Mouse (Mus musculus) spleen, adult 2 months (tissue): ENCODE results near the gene Tmem141. TPM values are rescaled to one million over a fixed set of nuclear protein-coding genes. Genes with fewer than 3 reads are reported as not detected.

Experiments used
- DNase-seq, 2 experiments: peaks; one replicate each; pipeline versions ENCODE4 v3.0.0 to v3.0.0-alpha.2; 2012 to 2021; ENCODE audit warnings: low spot score in 2 of 2, low read depth in 1 of 2
- H3K27ac ChIP-seq: fragments of 200-500 bp; 2 replicates; pipeline ENCODE4 v1.5.1; 2012; ENCODE audit warnings: low read length, inconsistent platforms; ENCODE audit not compliant: insufficient read depth
- H3K27me3 ChIP-seq: fragments of 200-500 bp; 2 replicates; pipeline ENCODE4 v1.6.1; 2012; ENCODE audit warnings: mild to moderate bottlenecking, moderate library complexity, low read length, inconsistent platforms; ENCODE audit not compliant: control insufficient read depth, insufficient read depth
- H3K36me3 ChIP-seq: fragments of 200-500 bp; 2 replicates; pipeline ENCODE4 v1.6.1; 2012; ENCODE audit warnings: mild to moderate bottlenecking, low read length, inconsistent platforms; ENCODE audit not compliant: control insufficient read depth, insufficient read depth
- H3K4me1 ChIP-seq: fragments of 200-500 bp; 2 replicates; pipeline ENCODE4 v1.6.1; 2011; ENCODE audit warnings: inconsistent platforms; ENCODE audit not compliant: control insufficient read depth, insufficient read depth, insufficient read length
- H3K4me3 ChIP-seq: fragments of 200-500 bp; 2 replicates; pipeline ENCODE4 v1.5.1; 2011; ENCODE audit warnings: mild to moderate bottlenecking, inconsistent platforms; ENCODE audit not compliant: insufficient read depth, insufficient read length; ENCODE audit errors: extremely low read depth
- CTCF ChIP-seq: fragments of 200-500 bp; IDR thresholded peaks from 2 replicates; pipeline ENCODE4 v1.5.1; 2011; ENCODE audit warnings: mild to moderate bottlenecking, inconsistent platforms; ENCODE audit not compliant: insufficient read depth, insufficient read length, insufficient replicate concordance; ENCODE audit errors: extremely low read depth
- POLR2A ChIP-seq: fragments of 200-500 bp; IDR thresholded peaks from 2 replicates; pipeline ENCODE4 v1.6.1; 2011; ENCODE audit warnings: low read depth, low read length, inconsistent platforms
- WGBS: fragments of 180-500 bp; shearing (Covaris S2); methylation state at CpG from one replicate; pipeline ENCODE4 v1.1.7; 2018; 5-methylcytosine and 5-hydroxymethylcytosine counted together
- polyA plus RNA-seq: library from polyadenylated mRNA; depleted of rRNA; stranded (reverse); fragments of >200 nt; gene quantifications from 2 replicates; pipeline ENCODE4 v1.2.3, GENCODE M21; 2012

The Tmem141 gene
- polyA plus RNA-seq, 1 experiment: 16.8 TPM

DNA sequence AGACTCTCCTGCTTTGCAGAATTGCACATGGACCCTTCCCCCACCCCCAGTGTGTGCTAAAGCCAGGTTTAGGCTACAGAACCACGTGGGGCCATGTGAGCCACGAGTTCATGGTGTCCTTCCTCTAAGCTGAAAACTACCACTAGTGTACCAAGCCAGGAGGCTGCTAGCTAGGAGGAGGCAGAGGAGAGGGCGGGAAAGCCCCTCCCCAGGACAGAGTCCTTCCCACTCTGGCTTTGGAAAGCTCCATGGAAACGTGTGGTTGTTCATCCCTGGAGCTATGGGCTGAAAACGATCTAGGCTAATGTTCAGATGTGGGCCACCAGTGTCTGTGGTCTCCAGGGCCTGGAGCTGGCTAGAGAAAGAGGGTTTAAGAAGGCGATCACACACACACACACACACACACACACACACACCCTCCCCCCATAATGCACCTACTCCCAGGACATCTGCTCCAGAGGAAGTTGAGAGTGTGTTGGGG lies 41.1 kb downstream of the Tmem141 start:
- TF ChIP-seq POLR2A: no peak
- TF ChIP-seq CTCF: no peak
- no peak overlapping the region for H3K27ac ChIP-seq
- no peak overlapping the region for H3K4me3 ChIP-seq
- peaks cover 34% of the 10 kb centered on the region for H3K4me1 ChIP-seq
- H3K36me3 ChIP-seq: peaks cover 9% of the 10 kb centered on the region
- DNase-seq: no peak
- 42% methylated on average over 6 of the region's 6 CpGs for WGBS
- H3K27me3 ChIP-seq: peaks cover 25% of the 10 kb centered on the region

DNA sequence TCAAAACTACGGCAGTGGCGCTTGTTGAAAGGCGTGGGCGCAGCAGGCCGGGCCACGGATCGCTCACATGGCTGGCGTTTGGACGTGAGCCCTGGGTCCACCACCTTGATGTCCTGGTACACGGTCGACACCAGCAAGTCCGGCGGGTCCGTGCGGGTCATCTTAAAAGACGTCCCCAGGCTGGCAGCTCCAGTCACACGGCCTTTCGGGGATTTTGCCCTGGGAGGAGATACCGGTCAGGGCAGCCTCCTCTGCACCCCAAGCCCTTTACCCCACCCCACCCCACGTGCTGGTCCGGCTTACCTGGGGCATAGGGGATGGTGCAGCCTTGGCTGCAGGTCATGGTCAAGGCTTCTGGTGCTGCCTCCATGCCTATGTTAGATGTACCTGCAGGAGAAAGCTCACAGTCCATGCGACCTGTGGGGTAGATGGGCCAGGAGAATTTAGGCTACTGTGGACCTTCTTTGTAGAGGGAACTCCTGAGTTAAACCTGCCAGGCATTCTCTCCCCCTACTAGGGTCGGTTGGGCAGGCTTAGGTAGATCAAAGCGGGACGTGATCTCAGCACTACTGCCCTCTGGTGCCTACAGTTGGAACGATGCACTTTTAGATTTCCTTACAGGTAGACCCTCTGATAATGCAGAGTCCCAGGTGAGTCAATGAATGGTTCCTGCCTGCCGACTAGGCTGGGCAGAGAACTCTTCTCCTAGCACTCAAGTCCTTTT lies 41.9 kb downstream of the Tmem141 start:
- TF ChIP-seq CTCF (peak; percentile 34; the same call in 1 of the 2 replicates), POLR2A (no peak)
- Histone ChIP-seq H3K36me3 (peaks cover 7% of the 10 kb centered on the region), H3K27ac (no peak overlapping the region), H3K4me3 (no peak overlapping the region), H3K27me3 (peaks cover 25% of the 10 kb centered on the region), H3K4me1 (peaks cover 38% of the 10 kb centered on the region)
- 8% methylated on average over 27 of the region's 27 CpGs for WGBS
- peak; percentile 57 to 68 for DNase-seq

DNA sequence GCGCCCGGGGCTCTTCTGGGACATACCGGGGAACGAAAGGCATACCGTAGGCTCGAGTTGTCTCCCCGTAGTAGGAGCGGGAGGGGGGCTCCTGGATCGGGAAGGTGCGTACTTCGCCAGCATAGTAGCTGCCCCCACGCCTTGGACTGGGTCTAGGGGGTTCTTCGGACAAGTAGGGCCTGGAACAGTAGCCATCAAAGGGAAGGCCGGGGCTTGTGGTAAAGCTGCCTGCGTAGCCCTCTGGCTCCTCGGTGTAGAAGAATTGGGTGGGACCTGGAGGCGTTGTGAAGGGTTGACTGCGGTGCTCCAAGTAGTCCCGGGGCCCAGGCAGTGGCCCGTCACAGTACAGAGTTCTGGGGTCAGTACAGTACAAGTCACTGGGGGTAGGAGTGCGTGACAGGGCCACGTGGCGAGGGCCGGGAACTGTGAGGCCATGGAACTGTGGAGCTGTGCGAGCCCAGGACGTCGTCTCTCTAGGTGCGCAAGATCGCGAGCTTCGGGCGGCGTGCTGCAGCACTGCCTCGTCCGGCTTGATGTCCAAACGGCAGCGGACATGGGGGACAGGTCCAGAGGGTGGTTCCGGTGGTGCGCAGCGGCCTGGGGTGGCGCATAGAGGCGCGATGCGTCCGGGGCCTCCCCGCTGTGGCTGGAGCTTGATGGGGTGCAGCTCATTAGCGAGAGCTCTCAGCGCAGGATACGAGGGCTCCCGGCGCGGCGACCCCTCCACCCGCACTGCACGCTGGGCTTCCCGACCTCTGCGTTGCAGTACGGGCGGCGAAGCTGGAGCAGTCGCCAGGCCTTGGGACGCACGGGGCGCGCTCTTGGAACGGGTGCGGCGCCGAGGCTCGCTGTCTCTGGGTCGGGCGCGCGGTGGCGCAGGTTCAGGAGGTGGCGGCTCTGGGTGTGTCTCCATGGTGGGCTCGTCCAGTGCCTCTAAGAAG lies 42.7 kb downstream of the Tmem141 start:
- H3K4me1 ChIP-seq: peaks cover 41% of the 10 kb centered on the region
- 10% methylated on average over 77 of the region's 77 CpGs for WGBS
- no peak overlapping the region for H3K27ac ChIP-seq
- TF ChIP-seq POLR2A: no peak
- TF ChIP-seq CTCF: no peak
- H3K27me3 ChIP-seq: peaks cover 25% of the 10 kb centered on the region
- H3K36me3 ChIP-seq: peaks cover 2% of the 10 kb centered on the region; the same call in 1 of the 2 replicates
- DNase-seq: no peak
- no peak overlapping the region for H3K4me3 ChIP-seq

DNA sequence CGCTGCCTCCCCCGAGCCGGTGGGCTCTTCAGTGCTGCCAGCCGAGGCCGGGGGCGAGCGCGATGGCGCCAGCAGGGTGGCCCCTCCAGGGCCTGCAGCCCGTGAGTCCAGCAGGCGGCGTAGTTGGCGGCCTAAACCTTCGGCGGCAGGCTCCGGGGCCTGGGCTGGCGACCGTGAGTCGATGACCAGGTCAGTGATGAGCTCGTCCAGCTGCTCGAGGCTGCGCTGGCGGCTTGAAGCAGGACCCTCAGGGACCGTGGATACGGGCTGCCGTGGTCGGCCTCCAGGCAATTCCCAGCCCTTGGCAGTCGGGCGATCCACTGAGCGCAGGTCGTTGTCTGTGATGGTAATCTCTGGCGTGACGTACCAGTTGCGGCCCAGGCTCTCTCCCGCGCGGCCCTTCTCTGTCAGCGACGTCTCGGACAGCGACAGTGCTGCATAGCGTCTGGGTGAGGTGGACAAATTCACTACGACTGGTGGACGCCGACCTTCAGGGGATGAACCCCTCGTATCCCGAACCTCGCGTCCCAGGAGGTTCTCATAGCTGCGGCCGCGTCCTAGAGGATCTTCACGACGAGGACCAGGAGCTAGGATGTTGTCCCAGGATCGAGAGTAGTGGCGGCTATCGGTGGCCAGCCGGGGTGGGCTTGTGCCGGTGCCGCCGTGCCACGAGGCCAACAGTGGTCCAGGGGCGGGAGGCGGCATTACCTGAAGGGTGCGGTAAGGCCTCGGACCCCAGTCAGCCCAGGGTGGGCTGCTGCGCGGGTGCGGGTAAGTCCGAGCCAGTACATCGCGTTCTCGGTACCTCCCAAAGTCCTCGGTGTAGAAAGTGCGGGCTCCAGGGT lies 43.6 kb downstream of the Tmem141 start:
- 11% methylated on average over 75 of the region's 75 CpGs for WGBS
- no peak for DNase-seq
- H3K27me3 ChIP-seq: peaks cover 25% of the 10 kb centered on the region
- H3K27ac ChIP-seq: no peak overlapping the region
- H3K4me1 ChIP-seq: peaks cover 42% of the 10 kb centered on the region
- no peak for TF ChIP-seq POLR2A
- TF ChIP-seq CTCF: no peak
- H3K36me3 ChIP-seq: no peaks in the 10 kb centered on the region
- H3K4me3 ChIP-seq: peak overlapping the region; percentile 16; the same call in 1 of the 2 replicates

DNA sequence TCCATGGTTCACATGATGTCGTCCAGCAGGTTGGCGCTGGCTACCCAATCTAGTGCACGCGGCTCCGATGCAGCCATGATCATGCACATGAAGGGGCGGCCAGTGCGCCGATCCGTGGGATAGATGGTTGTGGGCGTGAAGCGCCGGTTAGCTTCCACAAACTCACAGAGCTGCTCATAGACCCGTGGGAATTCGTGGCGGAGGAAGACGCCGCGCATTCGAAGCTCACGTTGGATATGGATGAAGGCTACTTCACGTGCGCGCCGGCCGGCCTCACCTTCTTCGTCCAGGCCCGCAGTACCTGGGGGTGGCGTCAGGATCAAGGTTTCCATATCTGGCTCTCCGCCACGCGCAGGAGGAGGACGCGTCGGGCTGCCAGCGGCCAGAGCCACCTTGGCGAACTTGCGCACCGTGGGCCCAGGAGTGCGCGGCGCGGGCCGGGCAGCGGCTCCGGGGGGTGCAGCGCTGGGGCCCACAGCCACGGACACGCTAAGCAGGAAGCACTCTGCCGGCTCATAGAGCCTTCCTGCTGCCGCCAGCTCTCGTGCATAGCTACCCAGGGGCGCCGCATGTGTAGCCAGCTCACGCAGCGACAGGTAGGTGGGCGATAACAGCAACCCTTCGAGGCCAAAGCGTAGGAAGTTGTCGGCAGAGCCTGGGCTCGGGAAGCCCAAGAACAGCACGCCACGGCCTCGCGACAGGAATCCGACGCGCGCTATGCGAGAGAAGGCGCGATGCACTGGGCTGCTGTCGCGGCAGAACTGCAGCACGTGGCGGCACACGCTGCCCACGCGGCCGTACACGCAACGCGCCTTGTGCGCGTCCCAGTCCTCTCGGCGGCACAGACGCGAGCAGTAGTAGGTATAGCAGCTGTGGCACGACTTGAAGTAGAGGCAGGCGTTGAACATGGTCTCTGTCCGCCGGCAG lies 44.6 kb downstream of the Tmem141 start:
- H3K27me3 ChIP-seq: peaks cover 25% of the 10 kb centered on the region
- WGBS: 30% methylated on average over 92 of the region's 92 CpGs

More for the DNA sequence above, 44.6 kb downstream of the Tmem141 start:
- Histone ChIP-seq H3K27ac (no peak overlapping the region), H3K4me3 (peak overlapping the region; percentile 22; the same call in 1 of the 2 replicates), H3K4me1 (peaks cover 42% of the 10 kb centered on the region), H3K36me3 (no peaks in the 10 kb centered on the region)
- no peak for DNase-seq
- no peak for TF ChIP-seq CTCF
- TF ChIP-seq POLR2A: no peak
